Mouse (Mus musculus) gastrocnemius, adult 18-20 months (tissue): ENCODE measurements around the gene Gpr87. TPM values are rescaled to one million over a fixed set of nuclear protein-coding genes. Genes with fewer than 3 reads are reported as not detected.

Experiments
- DNase-seq: peaks from one replicate; pipeline ENCODE4 v3.0.0; 2021; ENCODE audit warnings: low spot score
- total RNA-seq, 2 experiments: library from RNA; stranded (reverse); gene quantifications; 2 replicates each; pipeline ENCODE4 v1.2.3; 2021

Gpr87 gene
- total RNA-seq, 2 experiments from 2014 or later = not detected

DNA sequence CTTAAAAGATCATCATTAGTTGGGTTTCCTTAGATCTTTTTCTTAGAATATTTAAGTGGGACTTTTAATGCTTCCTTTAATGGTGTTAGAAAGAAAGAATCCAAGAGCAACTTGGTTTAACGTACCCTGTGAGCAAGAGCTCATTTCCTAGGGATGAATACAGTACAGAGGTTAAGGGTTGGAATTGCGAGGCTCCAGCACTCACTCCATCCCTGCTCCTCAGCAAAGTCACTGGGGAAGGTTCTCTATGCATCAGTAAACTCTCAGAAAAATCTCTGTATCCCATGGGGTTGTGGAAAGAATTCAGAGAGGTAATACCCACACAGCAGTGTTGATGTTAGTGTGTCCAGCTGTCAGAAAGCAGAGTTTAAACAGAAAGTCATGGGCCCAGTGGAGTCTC, 54.8 kb downstream of the Gpr87 start:
- DNase-seq = no peak

DNA sequence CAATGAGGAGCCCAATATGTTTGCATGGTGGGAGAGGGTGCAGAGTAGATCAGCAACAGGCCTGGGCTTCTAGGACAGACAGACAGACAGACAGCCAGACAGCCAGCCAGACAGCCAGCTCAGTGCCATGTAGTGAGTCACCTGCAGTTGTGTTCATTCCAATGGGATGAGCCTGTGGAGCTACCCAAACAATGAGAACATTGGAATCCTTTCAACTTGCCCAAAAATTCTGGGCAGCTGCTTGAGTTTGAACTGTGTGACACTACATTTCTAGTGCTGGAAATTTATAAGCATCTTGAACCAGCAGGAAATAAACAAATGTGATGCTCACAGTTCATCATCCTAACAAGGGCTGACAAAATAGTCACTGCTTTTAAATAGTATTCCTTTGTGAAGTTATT, 55.3 kb downstream of the Gpr87 start:
- DNase-seq = no peak

DNA sequence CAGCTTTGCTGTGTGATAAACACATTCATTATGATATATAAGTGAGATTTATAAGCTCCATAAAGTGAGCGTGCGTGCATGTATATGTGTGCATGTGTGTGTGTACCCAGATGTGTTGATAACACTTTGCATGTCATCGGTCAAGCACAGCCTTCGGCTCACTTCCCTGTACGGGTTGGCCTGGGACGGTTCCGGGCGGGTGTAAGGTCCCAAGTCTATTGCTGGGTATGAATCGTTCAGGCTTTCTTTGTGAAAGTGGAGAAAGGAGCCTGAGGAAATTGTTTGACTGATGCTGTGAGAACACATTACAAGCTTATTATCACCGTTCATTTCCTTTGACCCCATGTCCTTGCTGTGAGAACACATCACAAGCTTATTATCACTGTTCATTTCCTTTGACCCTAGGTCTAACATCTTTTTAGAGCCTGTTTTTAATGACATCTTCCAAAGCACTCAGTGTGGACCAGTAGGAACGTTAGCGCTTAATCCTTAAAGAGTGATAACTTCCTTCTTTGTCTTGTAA, 55.9 kb downstream of the Gpr87 start:
- no peak for DNase-seq

DNA sequence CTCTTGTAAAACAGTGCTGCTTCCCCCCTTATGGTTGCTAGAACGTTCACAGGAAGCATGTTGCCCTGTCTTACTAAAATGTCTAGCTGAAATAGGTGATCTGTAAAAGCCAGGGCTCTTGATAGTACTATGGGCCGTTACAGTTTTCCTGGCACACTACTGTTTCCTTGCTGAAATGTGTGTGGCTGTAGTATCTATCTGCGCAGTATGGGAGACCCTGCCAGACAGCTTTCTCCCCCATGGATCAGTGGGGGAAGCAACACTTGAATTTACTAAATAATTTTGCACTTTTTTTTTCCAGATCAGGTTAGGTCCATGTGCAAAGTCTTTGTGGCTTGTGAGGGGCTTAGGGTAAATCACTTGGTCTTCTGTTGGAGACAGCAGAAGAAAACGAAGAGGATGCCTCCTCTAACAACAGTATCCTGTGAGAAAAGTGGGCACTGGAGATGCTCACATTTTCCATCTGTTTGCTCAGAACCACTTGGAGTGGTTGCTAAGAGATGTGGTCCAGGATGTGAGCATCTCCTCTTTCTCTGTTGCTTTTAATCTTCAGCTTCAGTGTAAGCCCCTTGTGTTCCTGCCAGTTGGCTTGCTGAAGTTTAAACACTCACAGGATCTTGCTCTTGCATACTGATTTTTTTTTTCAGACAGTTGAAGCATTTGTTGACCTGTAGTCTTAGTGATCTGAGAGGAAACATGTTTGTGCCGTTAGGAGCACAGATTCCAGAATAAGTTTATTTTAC, 58.8 kb downstream of the Gpr87 start:
- no peak for DNase-seq

DNA sequence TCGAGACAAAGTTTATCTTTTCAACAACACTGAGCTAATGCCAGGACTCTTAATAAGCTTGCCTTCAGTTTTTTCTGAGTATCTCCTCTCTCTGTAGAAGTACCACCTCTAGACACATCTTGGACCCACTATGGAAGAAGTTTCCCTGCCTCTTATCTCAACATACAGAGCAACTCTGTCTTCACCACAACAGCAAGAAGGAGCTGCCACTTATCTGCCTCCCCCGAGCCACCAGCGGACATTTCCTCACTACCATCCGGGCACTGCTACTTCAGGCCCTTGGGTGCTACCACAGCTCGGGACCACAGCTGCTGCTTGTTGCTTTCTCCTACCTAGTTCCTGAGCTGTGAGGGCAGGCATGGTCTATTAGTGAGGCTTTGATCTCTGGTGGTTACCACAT, 61.7 kb downstream of the Gpr87 start:
- DNase-seq = no peak

DNA sequence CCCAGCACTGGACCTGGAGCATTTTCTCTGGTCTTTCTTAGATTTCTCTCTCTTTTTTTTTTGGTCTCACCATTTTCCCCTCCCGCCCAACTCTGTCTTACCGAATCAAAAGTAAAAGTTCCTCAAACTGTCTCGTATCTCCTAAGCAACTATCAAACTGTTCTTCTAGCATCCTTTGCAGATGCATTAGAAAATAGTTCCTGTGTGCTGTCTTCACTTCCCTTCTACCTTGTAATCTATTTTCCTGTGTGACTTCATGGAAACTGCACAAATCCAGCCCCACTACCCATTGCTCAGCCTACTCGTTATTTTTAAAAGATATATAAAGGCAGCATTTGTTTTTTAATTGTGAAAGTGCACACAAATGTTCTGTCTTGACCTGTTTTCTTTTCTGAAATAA, 62.9 kb downstream of the Gpr87 start:
- no peak for DNase-seq

DNA sequence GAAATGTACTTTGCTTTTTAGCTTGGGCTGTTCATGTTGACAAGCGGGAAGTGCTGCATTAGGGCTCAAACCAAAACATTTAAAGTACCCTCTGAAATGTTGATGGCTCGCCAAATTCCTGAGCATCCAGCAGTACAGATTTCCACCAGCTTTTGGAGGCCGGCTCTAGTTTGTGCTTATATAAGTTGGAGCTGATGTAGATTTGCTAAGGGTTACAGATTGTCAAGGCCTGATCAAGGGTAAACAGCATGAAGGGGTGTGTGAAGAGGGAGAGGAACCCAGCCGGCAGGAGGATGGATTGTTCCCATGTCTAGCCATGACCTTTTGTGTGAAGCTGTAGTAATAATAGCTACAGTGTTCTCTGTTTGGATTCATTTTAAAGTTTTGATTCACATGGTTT, 63.8 kb downstream of the Gpr87 start:
- no peak for DNase-seq

DNA sequence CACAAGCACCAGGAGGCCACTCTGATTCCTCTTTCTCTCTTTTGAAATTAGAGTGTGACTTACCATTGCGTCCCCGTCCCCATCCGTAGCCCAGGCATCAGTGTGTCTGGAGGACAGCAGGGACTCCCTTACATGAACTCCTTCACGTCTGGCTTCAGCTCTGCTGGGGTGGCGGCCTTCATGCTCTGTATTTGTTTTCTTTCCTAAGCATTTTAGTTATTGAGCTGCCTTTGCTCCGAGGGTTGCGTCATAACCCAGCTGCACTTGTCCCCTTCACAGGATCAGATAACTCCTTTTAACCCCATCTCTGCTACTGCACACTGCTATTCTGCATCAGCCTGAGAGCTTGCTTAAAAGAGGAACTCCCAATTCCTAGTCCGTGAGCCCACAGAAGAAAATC, 64.5 kb downstream of the Gpr87 start:
- peak; percentile 27 for DNase-seq

DNA sequence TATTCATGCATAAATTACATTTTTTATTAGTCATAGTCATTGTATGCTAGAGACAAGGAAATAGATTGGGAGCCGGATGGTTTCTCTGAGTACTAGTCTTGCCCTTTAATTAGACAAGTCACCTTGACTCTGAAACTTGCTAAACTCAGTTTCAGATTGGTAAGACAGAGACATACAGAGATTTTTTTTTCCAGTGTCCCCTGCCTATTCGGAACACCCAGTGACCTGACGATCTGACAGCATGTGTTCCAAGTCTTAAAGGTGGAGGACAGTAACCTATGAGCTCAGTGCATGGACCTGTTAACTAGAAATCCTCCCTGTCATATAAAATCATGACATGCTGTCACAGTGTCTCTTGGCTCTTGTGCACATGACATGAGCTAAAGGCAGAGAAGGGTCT, 65.4 kb downstream of the Gpr87 start:
- no peak for DNase-seq

Other genes starting within 250 kb of the Gpr87 start
- under 1 TPM; 0.27 to 0.45 TPM for gene Med12l, start 189.3 kb downstream of the Gpr87 start, total RNA-seq
- under 1 TPM in 1 of 2 experiments, not detected in 1; 0.09 TPM for gene Gpr171, start 93.3 kb downstream of the Gpr87 start, total RNA-seq
- 1 to 10 TPM; 1.2 to 1.8 TPM for gene P2ry14, start 41.5 kb downstream of the Gpr87 start, total RNA-seq
- under 1 TPM in 1 of 2 experiments, not detected in 1; 0.33 TPM for gene P2ry13, start 15.8 kb upstream of the Gpr87 start, total RNA-seq
- gene P2ry12, start 67.8 kb upstream of the Gpr87 start, total RNA-seq = under 1 TPM; 0.27 to 0.69 TPM
- 1 to 10 TPM; 1.6 to 3.2 TPM for gene Igsf10, start 149.3 kb upstream of the Gpr87 start, total RNA-seq